Mouse (Mus musculus) embryonic facial prominence, embryonic 10.5 days (tissue): Measurements from ENCODE around the gene Rps17. TPM values are rescaled to one million over a fixed set of nuclear protein-coding genes. Genes with fewer than 3 reads are reported as not detected.

Experiments used
- DNase-seq: peaks from one replicate; pipeline ENCODE4 v3.0.0-alpha.2; 2017; ENCODE audit warnings: low spot score
- H3K27ac ChIP-seq: fragments of 300-500 bp; sonication (generic); replicated peaks from 2 replicates; pipeline ENCODE4 v1.5.1; 2016; ENCODE audit warnings: mild to moderate bottlenecking
- H3K27me3 ChIP-seq: fragments of 300-500 bp; sonication (generic); replicated peaks from 2 replicates; pipeline ENCODE4 v1.6.1; 2016; ENCODE audit warnings: low read depth, mild to moderate bottlenecking; ENCODE audit not compliant: poor library complexity, severe bottlenecking
- H3K36me3 ChIP-seq: fragments of 300-500 bp; sonication (generic); replicated peaks from 2 replicates; pipeline ENCODE4 v1.6.1; 2016; ENCODE audit warnings: mild to moderate bottlenecking, moderate library complexity
- H3K4me1 ChIP-seq: fragments of 300-500 bp; sonication (generic); 2 replicates; pipeline ENCODE4 v1.6.1; 2016
- H3K4me3 ChIP-seq: fragments of 300-500 bp; sonication (generic); 2 replicates; pipeline ENCODE4 v1.5.1; 2016; ENCODE audit warnings: mild to moderate bottlenecking, moderate library complexity
- H3K9me3 ChIP-seq: fragments of 300-500 bp; sonication (generic); 2 replicates; pipeline ENCODE4 v1.6.1; 2016; ENCODE audit warnings: mild to moderate bottlenecking
- WGBS: fragments of 180-500 bp; shearing (Covaris S2); methylation state at CpG from one replicate; pipeline ENCODE4 v1.1.7; 2016; 5-methylcytosine and 5-hydroxymethylcytosine counted together
- polyA plus RNA-seq: library from polyadenylated mRNA; unstranded; fragments of >200 nt; fragmentation: Nextera tagmentation; extraction: Ambion mirVana; gene quantifications from 2 replicates; pipeline ENCODE4 v1.2.1, GENCODE M21; 2016

Gene Rps17
- polyA plus RNA-seq, 1 experiment from 2014 or later: 1,210 TPM

GRCm38 (mm10) chr7:81326859-81327258 lies 18.2 kb downstream of the Rps17 start:
- WGBS: 85% methylated on average over 6 of the region's 6 CpGs
- H3K27me3 ChIP-seq: no peaks in the 10 kb centered on the region
- no peak overlapping the region for H3K4me3 ChIP-seq
- no peak overlapping the region for H3K27ac ChIP-seq
- DNase-seq: no peak
- H3K9me3 ChIP-seq: no peaks in the 10 kb centered on the region
- H3K36me3 ChIP-seq: peaks cover 32% of the 10 kb centered on the region
- no peaks in the 10 kb centered on the region for H3K4me1 ChIP-seq

- no peak overlapping the region for H3K4me3 ChIP-seq
- H3K27me3 ChIP-seq: no peaks in the 10 kb centered on the region
- no peak overlapping the region for H3K27ac ChIP-seq
- H3K4me1 ChIP-seq: peaks cover 5% of the 10 kb centered on the region
- peaks cover 30% of the 10 kb centered on the region for H3K36me3 ChIP-seq
- DNase-seq: no peak
- 91% methylated on average over 12 of the region's 12 CpGs for WGBS
- H3K9me3 ChIP-seq: no peaks in the 10 kb centered on the region
Measured at GRCm38 (mm10) chr7:81326043-81326442, 19.0 kb downstream of the Rps17 start.

GRCm38 (mm10) chr7:81321776-81322175 lies 23.3 kb downstream of the Rps17 start:
- H3K27me3 ChIP-seq: no peaks in the 10 kb centered on the region
- WGBS: 85% methylated on average over 5 of the region's 5 CpGs
- DNase-seq: no peak
- no peak overlapping the region for H3K4me3 ChIP-seq
- H3K36me3 ChIP-seq: peaks cover 2% of the 10 kb centered on the region
- peaks cover 10% of the 10 kb centered on the region for H3K4me1 ChIP-seq
- H3K27ac ChIP-seq: no peak overlapping the region
- H3K9me3 ChIP-seq: no peaks in the 10 kb centered on the region

- WGBS: 86% methylated on average over 6 of the region's 6 CpGs
- Histone ChIP-seq H3K9me3 (no peaks in the 10 kb centered on the region), H3K4me3 (no peak overlapping the region), H3K27ac (no peak overlapping the region), H3K27me3 (no peaks in the 10 kb centered on the region; the same call in 1 of the 2 replicates), H3K4me1 (peaks cover 10% of the 10 kb centered on the region), H3K36me3 (no peaks in the 10 kb centered on the region)
- DNase-seq: no peak
Measured at GRCm38 (mm10) chr7:81319749-81320148, 25.3 kb downstream of the Rps17 start.

GRCm38 (mm10) chr7:81315583-81315982 lies 29.5 kb downstream of the Rps17 start:
- DNase-seq: no peak
- H3K9me3 ChIP-seq: no peaks in the 10 kb centered on the region
- no peak overlapping the region for H3K4me3 ChIP-seq
- peaks cover 11% of the 10 kb centered on the region for H3K4me1 ChIP-seq
- WGBS: 75% methylated on average over 8 of the region's 8 CpGs
- H3K27me3 ChIP-seq: no peaks in the 10 kb centered on the region; the same call in 1 of the 2 replicates
- H3K36me3 ChIP-seq: no peaks in the 10 kb centered on the region
- no peak overlapping the region for H3K27ac ChIP-seq

- no peak overlapping the region for H3K27ac ChIP-seq
- no peaks in the 10 kb centered on the region for H3K36me3 ChIP-seq
- no peaks in the 10 kb centered on the region for H3K9me3 ChIP-seq
- H3K4me1 ChIP-seq: peaks cover 14% of the 10 kb centered on the region
- H3K4me3 ChIP-seq: no peak overlapping the region
- DNase-seq: no peak
- H3K27me3 ChIP-seq: no peaks in the 10 kb centered on the region; the same call in 1 of the 2 replicates
Measured at GRCm38 (mm10) chr7:81311581-81311980, 33.5 kb downstream of the Rps17 start.

GRCm38 (mm10) chr7:81311130-81311529 lies 33.9 kb downstream of the Rps17 start:
- no peaks in the 10 kb centered on the region for H3K9me3 ChIP-seq
- peaks cover 14% of the 10 kb centered on the region for H3K4me1 ChIP-seq
- H3K27ac ChIP-seq: no peak overlapping the region
- H3K4me3 ChIP-seq: no peak overlapping the region
- DNase-seq: no peak
- no peaks in the 10 kb centered on the region for H3K36me3 ChIP-seq
- WGBS: 90% methylated on average over 1 of the region's 1 CpGs
- no peaks in the 10 kb centered on the region; the same call in 1 of the 2 replicates for H3K27me3 ChIP-seq

GRCm38 (mm10) chr7:81309247-81309646 lies 35.8 kb downstream of the Rps17 start:
- no peak for DNase-seq

GRCm38 (mm10) chr7:81307735-81308134 lies 37.3 kb downstream of the Rps17 start:
- H3K4me1 ChIP-seq: peaks cover 5% of the 10 kb centered on the region; the same call in 1 of the 2 replicates
- no peak for DNase-seq
- H3K27ac ChIP-seq: no peak overlapping the region
- no peaks in the 10 kb centered on the region for H3K27me3 ChIP-seq
- no peaks in the 10 kb centered on the region for H3K36me3 ChIP-seq
- no peak overlapping the region for H3K4me3 ChIP-seq
- no peaks in the 10 kb centered on the region for H3K9me3 ChIP-seq
- 81% methylated on average over 8 of the region's 8 CpGs for WGBS

More at GRCm38 (mm10) chr7:81309247-81309646, 35.8 kb downstream of the Rps17 start:
- H3K27me3 ChIP-seq: no peaks in the 10 kb centered on the region
- no peaks in the 10 kb centered on the region for H3K9me3 ChIP-seq
- H3K36me3 ChIP-seq: no peaks in the 10 kb centered on the region
- H3K27ac ChIP-seq: no peak overlapping the region
- no peak overlapping the region for H3K4me3 ChIP-seq
- WGBS: 92% methylated on average over 6 of the region's 6 CpGs
- H3K4me1 ChIP-seq: peaks cover 14% of the 10 kb centered on the region

GRCm38 (mm10) chr7:81304675-81305074 lies 40.4 kb downstream of the Rps17 start:
- WGBS: 90% methylated on average over 5 of the region's 5 CpGs
- H3K27me3 ChIP-seq: no peaks in the 10 kb centered on the region
- H3K36me3 ChIP-seq: no peaks in the 10 kb centered on the region
- no peak overlapping the region for H3K4me3 ChIP-seq
- no peaks in the 10 kb centered on the region for H3K9me3 ChIP-seq
- H3K27ac ChIP-seq: no peak overlapping the region
- DNase-seq: no peak
- peaks cover 7% of the 10 kb centered on the region for H3K4me1 ChIP-seq

- DNase-seq: no peak
- no peak overlapping the region for H3K4me3 ChIP-seq
- no peaks in the 10 kb centered on the region for H3K36me3 ChIP-seq
- 60% methylated on average over 5 of the region's 5 CpGs for WGBS
- peaks cover 7% of the 10 kb centered on the region for H3K4me1 ChIP-seq
- H3K27me3 ChIP-seq: no peaks in the 10 kb centered on the region
- H3K9me3 ChIP-seq: no peaks in the 10 kb centered on the region
- no peak overlapping the region for H3K27ac ChIP-seq
Measured at GRCm38 (mm10) chr7:81304100-81304499, 41.0 kb downstream of the Rps17 start.

GRCm38 (mm10) chr7:81303682-81304081 lies 41.4 kb downstream of the Rps17 start:
- no peak for DNase-seq
- H3K27ac ChIP-seq: no peak overlapping the region
- 81% methylated on average over 2 of the region's 2 CpGs for WGBS
- H3K4me1 ChIP-seq: peaks cover 7% of the 10 kb centered on the region
- H3K4me3 ChIP-seq: no peak overlapping the region
- H3K27me3 ChIP-seq: no peaks in the 10 kb centered on the region
- H3K9me3 ChIP-seq: no peaks in the 10 kb centered on the region
- no peaks in the 10 kb centered on the region for H3K36me3 ChIP-seq

- DNase-seq: no peak
- H3K27ac ChIP-seq: no peak overlapping the region
Measured at GRCm38 (mm10) chr7:81301323-81301722, 43.7 kb downstream of the Rps17 start.

More at GRCm38 (mm10) chr7:81301323-81301722, 43.7 kb downstream of the Rps17 start:
- Histone ChIP-seq H3K36me3 (no peaks in the 10 kb centered on the region), H3K27me3 (no peaks in the 10 kb centered on the region), H3K4me3 (no peak overlapping the region), H3K4me1 (peaks cover 6% of the 10 kb centered on the region; the same call in 1 of the 2 replicates), H3K9me3 (no peaks in the 10 kb centered on the region)
- 65% methylated on average over 7 of the region's 7 CpGs for WGBS
